Mouse (Mus musculus) splenic B cell, adult 2 months (primary cell): ENCODE measurements around the gene Mep1a.
"Not testable (repeated sequence)": the region's sequence is repeated elsewhere in the genome, so short reads cannot be mapped to it uniquely, and the experiment has no call there.

Source experiments
- DNase-seq: peaks from one replicate; pipeline ENCODE4 v3.0.0-alpha.2; 2011; ENCODE audit warnings: low read depth, low spot score
- H3K27me3 ChIP-seq: 2 replicates; pipeline ENCODE4 v1.6.1; 2012; ENCODE audit warnings: mild to moderate bottlenecking, low read length, moderate library complexity, mixed read lengths; ENCODE audit not compliant: control insufficient read depth, poor library complexity, insufficient read depth, severe bottlenecking
- H3K36me3 ChIP-seq: 2 replicates; pipeline ENCODE4 v1.6.1; 2012; ENCODE audit warnings: mild to moderate bottlenecking, low read length, moderate library complexity, mixed read lengths; ENCODE audit not compliant: control insufficient read depth, poor library complexity, insufficient read depth, severe bottlenecking

Mep1a gene

DNA sequence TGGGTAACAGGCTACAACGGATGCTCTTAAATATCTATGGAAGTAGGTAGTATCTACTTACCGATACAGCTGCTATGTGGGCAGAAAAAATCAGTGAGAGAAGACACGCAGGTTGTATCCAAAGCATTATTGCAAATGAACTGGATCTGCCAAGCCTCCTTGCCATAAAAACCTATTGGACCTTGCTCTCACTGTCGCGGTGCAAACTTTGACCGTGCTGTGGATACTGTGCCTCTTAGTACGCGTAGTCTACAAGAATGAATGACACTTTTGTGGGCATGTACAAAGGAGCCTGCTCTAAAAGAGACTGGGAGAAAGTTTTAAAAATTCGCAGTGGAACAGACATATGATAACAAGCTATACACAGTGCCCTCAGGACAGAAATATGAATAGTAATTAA, at the start of gene Mep1a:
Gene Mep1a, minus strand, starts transcription at position 221 of the 400 bp plus-strand sequence.
- H3K36me3 ChIP-seq: no peaks in the 10 kb centered on the region
- no peak for DNase-seq
- no peaks in the 10 kb centered on the region for H3K27me3 ChIP-seq

DNA sequence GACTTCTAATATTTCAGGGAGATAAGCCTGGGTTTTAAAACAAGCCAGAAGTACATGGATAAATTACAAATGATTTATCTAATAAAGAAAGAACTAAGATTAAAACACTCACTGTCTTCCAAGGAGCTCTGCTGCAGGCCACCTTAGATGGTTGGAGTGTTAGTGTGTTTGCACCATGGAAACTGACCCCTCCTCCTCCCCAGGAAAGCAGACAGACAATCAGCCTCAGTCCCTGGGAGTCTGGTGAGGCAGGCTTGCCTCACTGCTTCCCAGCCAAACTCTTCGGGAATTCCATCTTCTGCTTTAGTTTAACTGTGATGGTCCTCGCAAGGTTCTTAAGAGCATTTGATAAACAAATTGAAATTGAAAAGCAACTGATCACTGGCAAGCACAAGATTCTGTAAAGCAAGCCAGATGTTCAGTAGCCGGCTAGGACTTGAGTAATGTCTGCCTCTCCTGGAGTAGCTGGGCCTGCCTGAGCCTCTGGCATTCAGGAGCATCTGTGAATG, 48.6 kb upstream of the Mep1a start:
- Histone ChIP-seq H3K27me3 (no peaks in the 10 kb centered on the region), H3K36me3 (no peaks in the 10 kb centered on the region)
- no peak for DNase-seq

DNA sequence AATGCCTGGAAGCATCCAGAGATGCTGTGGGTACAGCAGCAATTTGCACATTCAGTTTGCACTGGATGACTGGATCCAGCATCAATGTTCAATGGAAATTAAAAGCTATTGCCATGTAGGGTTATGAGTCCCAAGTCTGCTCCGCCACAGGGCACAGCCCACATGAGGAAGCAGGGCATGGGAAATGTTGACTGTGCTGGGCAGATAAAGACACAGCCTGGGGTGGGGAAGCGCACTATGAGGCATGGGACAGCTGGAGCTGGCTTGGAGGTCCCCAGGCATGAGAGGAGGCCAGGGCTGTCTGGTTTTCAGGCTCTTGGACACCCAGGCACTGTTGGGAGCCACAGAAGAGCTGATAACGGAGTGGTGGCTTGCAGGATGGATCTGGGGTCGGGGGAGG, 41.4 kb upstream of the Mep1a start:
- Histone ChIP-seq H3K27me3 (no peaks in the 10 kb centered on the region), H3K36me3 (no peaks in the 10 kb centered on the region)
- no peak for DNase-seq

DNA sequence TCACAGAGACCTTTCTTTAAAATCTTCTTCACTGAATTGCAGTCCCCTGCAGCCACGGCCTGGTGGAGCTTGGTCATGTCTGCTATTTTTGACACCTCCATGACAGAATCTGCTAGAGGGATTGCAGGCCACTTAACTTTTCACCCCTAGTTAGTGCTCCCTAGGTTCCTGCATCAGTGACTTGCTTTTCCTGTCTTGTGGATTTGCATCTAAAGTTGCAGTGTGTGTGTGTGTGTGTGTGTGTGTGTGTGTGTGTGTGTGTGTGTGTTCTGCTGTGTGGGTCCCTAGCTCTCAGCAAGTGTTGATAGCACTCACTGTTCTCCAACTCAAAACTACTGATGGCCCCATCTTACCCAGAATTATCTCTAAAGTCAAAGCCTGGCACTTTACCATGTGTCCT, 40.9 kb upstream of the Mep1a start, which contains the start of gene Ankrd66:
Gene Ankrd66, minus strand, starts transcription at position 101 of the 400 bp plus-strand sequence.
- no peak for DNase-seq
- Histone ChIP-seq H3K36me3 (no peaks in the 10 kb centered on the region), H3K27me3 (no peaks in the 10 kb centered on the region)

DNA sequence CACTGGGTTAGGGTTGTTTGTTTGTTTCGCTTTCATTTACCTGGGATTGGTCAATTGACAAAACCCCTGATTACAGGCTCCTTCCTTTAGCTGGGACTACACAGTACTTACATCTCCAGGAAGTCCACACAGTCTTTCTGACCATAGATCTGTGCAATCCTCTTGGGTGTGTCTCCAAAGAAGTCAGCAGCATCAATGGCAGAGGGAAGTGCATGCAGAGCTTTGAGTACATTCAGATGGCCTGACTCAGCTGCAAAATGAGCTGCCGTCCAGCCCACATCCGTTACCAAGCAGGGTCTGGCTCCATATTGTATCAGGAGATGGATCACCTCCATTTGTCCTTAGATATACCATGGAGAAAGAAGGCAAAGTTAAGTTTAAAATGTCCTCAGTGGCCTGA, 36.2 kb upstream of the Mep1a start:
- no peaks in the 10 kb centered on the region for H3K36me3 ChIP-seq
- DNase-seq: no peak
- no peaks in the 10 kb centered on the region for H3K27me3 ChIP-seq

DNA sequence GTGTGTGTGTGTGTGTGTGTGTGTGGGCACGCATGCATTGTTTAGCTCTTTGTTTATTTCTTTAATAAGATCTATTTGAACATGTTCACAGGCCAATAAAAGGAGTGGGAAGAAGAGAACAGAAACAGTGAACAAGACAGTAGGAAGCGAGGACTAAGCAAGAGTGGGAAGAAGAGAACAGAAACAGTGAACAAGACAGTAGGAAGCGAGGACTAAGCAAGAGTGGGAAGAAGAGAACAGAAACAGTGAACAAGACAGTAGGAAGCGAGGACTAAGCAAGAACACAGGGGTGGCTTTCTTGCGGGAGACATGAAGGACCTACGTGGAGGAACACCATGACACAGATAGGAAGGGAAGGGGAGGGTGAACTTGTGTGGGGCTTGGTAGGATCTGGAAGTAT, 34.2 kb upstream of the Mep1a start:
- H3K36me3 ChIP-seq, DNase-seq: not testable (repeated sequence)

DNA sequence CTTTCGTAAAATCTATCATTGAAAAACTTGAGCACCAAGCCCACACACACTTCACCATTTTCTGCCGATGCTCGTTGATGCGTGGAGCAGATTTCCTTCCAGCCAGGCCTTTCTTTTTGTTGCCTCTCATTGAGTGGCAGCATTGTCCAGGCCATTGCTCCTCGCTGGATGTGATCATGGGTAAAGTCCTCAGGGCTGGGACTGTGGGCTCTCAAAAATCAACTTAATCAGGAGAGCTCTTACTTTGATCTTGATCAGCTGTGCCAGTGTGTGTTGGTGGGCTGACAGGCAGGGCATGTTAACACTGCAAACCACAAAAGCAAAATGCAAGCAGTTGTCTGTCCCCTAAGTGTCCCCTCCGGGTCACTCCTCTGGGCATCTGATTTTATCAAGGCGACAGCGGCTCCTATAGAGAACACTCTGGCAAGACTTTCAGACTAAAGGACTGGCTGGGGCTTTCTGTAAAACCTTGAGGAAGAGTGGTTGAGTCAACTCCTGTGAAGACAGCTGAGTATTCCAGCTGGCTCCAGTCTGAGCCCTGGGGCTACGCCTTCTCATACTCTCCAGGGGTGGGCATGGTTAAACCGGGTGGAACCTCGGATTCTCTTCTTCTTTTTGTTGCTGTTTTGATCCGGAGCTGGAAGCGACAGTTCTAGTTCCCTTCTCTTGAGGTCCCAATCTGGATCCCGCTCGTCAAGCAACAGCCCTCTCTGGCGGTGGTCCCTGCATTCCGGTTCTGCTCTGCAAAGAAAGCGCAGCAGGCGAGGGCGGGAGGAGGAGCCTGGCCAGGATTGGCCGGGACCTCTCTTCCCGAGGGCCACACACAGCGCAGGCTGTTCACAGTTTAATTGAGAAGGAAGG, 32.0 kb upstream of the Mep1a start:
- no peaks in the 10 kb centered on the region for H3K36me3 ChIP-seq
- no peaks in the 10 kb centered on the region for H3K27me3 ChIP-seq
- no peak for DNase-seq

More for the DNA sequence above, 34.2 kb upstream of the Mep1a start:
- not testable (repeated sequence) for H3K27me3 ChIP-seq

DNA sequence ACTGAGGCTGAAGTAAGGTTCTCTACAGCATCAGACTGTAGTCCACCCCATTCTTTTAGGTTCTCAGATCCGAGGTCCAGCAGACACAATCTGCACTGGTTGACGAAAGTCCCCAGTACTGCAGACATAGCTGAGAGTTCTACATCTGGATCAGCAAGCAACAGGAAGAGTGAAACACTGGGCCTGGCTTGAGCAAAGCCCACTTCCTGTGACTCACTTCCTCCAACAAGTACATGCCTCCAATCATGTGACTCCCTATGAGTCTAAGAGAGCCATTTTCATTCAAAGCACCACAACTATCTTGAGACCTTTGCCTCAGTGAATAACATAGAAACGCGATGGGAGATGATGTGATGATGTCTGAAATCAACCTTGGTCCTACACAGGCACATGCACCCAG, 28.6 kb upstream of the Mep1a start:
- H3K27me3 ChIP-seq: no peaks in the 10 kb centered on the region; the same call in 1 of the 2 replicates
- H3K36me3 ChIP-seq: no peaks in the 10 kb centered on the region
- DNase-seq: no peak

DNA sequence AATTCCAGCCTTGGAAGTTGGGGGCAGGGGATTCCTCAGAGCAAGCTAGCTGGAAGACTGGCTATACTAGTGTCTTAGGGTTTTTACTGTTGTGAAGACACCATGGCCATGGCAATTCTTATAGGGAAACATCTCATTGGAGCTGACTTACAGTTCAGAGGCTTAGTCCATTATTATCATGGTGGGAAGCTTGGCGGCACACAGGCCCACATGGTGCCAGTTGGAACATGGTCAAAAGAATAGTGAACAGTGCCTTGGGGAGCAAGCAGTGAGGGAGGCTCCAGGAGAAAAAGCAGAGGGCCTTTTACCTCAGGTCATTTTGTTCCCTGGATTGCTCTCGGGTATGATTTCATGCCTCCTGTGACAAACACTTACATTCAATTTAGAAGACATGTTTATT, 27.9 kb upstream of the Mep1a start:
- Histone ChIP-seq H3K36me3 (no peaks in the 10 kb centered on the region), H3K27me3 (no peaks in the 10 kb centered on the region; the same call in 1 of the 2 replicates)
- no peak for DNase-seq

DNA sequence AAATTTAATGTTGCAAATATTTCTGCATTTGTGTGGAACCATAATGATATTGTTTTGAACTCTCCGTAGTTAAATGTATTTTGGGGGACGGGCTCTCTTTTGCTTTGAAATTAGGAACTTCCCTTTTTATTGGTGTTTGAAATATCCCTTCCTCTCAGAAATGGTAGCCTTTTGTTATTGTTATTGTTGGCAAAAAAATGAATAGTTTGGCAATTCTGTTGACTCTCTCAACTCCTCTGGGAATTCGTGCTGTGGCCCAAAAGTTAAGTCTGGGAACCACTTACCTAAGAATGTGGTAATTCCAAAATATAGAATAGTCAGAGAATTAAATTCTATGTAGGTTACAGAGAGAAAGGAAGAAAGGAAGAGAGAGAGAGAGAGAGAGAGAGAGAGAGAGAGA, 17.6 kb upstream of the Mep1a start:
- no peak for DNase-seq
- no peaks in the 10 kb centered on the region for H3K27me3 ChIP-seq
- no peaks in the 10 kb centered on the region for H3K36me3 ChIP-seq

DNA sequence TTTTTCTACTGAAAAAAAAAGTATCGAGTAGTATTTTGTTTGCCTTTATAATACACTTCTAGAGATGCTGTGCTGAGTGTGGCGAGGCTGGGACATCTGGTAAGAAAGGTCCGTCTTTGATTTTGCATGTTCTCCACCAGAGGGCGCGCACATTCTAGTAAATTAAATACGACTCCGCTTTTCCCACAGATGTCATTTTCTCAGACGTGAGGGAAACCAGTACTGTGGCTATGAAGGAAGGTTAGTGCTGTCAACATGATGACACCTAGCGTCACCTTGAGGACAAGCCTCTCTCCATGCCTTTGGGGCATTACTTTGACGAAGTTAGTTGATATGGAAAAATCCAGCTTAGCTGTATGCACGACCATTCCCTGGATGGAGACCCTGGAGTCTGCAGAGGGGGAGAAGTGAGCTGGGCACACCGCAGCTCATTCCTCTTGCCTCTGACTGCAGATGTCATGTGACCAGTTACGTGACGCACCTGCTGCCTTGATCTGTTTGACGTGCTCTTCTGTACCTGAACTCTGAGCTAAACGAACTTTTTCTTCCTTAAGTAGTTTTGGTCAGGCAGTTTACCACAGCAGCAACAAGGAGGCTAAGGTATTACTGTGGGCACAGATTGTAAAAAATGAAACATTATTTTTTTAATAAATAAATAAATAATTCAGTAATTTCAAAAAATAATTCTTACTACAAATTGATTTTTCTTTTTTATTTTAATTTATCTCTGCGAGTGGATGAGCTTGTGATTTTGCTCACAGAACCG, 16.2 kb upstream of the Mep1a start:
- no peaks in the 10 kb centered on the region for H3K27me3 ChIP-seq
- no peaks in the 10 kb centered on the region for H3K36me3 ChIP-seq
- peak; percentile 73 for DNase-seq

DNA sequence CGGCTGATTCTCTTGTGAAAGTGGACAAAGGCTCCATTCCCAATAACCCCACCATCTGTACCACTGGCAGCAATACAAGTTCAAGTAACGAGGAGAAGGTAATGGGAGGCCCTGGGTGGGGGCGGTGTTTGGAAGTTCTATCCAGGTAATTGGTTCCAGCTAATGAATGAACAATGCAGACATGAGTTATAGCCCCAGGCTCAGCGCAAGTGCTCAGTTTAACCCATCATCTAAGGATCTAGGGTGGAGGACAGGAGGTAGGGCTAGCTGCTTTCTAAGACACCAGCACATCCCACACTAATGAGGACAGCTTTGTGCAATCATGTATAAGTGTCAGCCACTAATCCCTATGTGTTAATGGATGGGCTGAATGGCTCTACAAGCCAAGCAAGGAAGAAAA, 8.2 kb upstream of the Mep1a start:
- no peak for DNase-seq
- no peaks in the 10 kb centered on the region for H3K27me3 ChIP-seq
- no peaks in the 10 kb centered on the region for H3K36me3 ChIP-seq

DNA sequence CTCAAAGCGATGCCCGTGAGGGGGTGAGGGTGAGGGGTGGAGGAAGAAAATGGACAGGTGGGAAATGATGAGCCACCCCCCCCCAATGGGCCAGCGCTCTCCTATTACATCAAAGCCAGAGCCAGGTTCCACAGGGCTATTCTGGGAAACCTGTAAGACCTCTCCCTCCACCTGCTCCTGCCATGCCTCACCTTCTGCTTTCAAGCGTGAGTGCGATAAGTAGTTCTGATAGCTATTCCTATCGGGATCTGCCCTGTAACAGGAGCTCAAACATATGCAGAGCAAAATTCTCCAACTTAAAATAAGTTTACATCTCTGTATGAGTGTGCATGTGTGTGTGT, 2.0 kb upstream of the Mep1a start:
- no peak for DNase-seq
- H3K27me3 ChIP-seq: no peaks in the 10 kb centered on the region
- no peaks in the 10 kb centered on the region for H3K36me3 ChIP-seq

DNA sequence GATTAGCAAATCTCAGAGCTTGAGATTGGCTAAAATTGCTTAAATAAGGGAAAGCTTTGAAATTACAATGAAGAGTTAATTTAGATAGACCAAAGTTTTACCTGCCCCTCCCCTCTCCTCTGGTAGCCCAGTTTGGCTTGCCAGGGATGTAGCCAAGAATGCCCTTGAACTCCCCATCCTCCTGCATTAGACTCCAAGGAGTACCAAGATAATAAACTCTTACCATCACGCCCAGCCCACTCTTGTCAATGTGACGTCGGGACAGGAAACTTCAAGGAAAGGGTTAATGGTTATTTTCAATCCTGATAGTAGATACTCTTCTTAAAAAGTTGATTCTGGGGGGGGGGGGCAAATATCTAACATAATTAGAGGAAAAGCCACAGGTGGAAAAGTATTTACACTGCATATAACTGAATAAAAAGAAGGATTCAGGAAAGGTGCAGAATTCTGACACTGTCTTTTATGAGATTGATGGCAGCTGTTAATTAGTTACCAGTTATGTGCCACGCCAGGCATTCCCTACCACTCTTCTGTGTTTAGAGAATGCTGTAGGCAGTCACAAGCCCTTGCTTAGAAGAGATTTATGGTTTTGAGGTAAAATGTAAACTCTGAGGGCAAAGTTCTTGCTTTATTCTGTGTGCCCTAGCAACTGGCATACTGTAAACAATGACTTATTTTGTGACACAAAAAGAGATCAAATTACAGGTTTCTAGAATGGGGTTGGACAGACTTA, 1.4 kb upstream of the Mep1a start:
- Histone ChIP-seq H3K27me3 (no peaks in the 10 kb centered on the region), H3K36me3 (no peaks in the 10 kb centered on the region)
- no peak for DNase-seq

DNA sequence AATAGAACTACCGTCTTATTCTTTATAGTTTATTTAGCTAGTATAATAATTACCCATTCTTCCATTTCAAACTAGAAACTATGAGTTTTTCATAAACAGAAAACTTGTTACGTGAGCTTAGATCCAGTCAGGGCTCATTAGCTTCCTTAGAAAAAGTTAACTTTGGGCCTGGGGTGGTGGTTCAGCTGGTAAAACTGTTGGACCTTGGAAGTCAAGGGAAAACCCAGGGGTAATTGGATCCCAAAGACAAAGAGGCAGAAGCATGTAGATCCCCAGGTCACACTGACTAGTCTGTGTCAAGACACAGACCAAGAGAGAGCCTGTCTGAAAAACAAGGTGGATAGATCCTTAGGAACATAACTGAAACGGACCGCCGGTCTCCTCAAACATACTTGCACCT, 981 bp downstream of the Mep1a start:
- DNase-seq: no peak
- H3K36me3 ChIP-seq: no peaks in the 10 kb centered on the region
- H3K27me3 ChIP-seq: no peaks in the 10 kb centered on the region
